Comparison of ENCODE assay signal across 10 mouse cellular contexts in genomic region chr4:117040791-117041190, GRCm38 (mm10). TPM values are rescaled to one million over a fixed set of nuclear protein-coding genes. Genes with fewer than 3 reads are reported as not detected.
DNase-seq lines count a peak whose midpoint lies in the region; ATAC-seq and TF ChIP-seq lines count a peak whose summit lies in the region.
"Had no signal": no experiment of that assay in that cellular context is flagged by ENCODE, and none has a peak within 500 bp of the region (broad histone marks: within the 10 kb centered on the region; RNA-seq: fewer than 3 reads in every experiment).

No protein-coding gene starts in this region.

- no peaks in the 10 kb centered on the region for H3K36me3 ChIP-seq in heart, embryonic 11.5 days (ENCODE audit: control insufficient read depth, insufficient read depth, low read length)
- 0 out of 2 replicates have a peak, but pooled peaks cover under 1% of the 10 kb centered on the region for H3K36me3 ChIP-seq in lung, embryonic 14.5 days (ENCODE audit: insufficient read depth)
- H3K36me3 ChIP-seq in limb, embryonic 13.5 days = peaks cover 1% of the 10 kb centered on the region; the same call in 1 of the 2 replicates
- no peaks in the 10 kb centered on the region for H3K36me3 ChIP-seq in stomach, embryonic 16.5 days (ENCODE audit: control insufficient read depth, insufficient read depth, low read length)

- H3K9me3 ChIP-seq in heart, embryonic 11.5 days (replicated peaks; ENCODE audit: control insufficient read depth, low read length) = no peaks in the 10 kb centered on the region
- no peaks in the 10 kb centered on the region for H3K9me3 ChIP-seq in lung, embryonic 14.5 days (ENCODE audit: low read depth, low read length)
- no peaks in the 10 kb centered on the region for H3K9me3 ChIP-seq in limb, embryonic 13.5 days
- no peaks in the 10 kb centered on the region for H3K9me3 ChIP-seq in stomach, embryonic 16.5 days (replicated peaks; ENCODE audit: control insufficient read depth, low read length)

- no peak overlapping the region for H3K4me2 ChIP-seq in heart, embryonic 11.5 days
- peak overlapping the region; percentile 10; the same call in 1 of the 2 replicates for H3K4me2 ChIP-seq in lung, embryonic 14.5 days
- no peak overlapping the region for H3K4me2 ChIP-seq in limb, embryonic 13.5 days (replicated peaks)
- no peak overlapping the region for H3K4me2 ChIP-seq in stomach, embryonic 16.5 days (ENCODE audit: low read depth, low read length)

- DNase-seq in heart, adult 11 months = peak; percentile 68
- DNase-seq in lung, embryonic 14.5 days = no peak
- DNase-seq in lung, postnatal 25 days (ENCODE audit: low spot score) = no peak
- DNase-seq in adipocyte (ENCODE audit: low spot score) = no peak
- no peak for DNase-seq in gastrocnemius, postnatal 4 days (ENCODE audit: low spot score in 2 of 2)

- no peak for ATAC-seq in heart, embryonic 11.5 days (replicated peaks; ENCODE audit: insufficient number of reproducible peaks, low FRiP score, low TSS enrichment)
- ATAC-seq in lung, embryonic 14.5 days (ENCODE audit: insufficient read depth) = peak; percentile 15; the same call in 1 of the 2 replicates
- ATAC-seq in limb, embryonic 13.5 days (ENCODE audit: low FRiP score, low read depth) = no peak
- ATAC-seq in stomach, embryonic 16.5 days (ENCODE audit: insufficient read depth, low FRiP score) = no peak
- ATAC-seq: Patski had no signal

- 67% methylated on average over 1 of the region's 1 CpGs for WGBS in heart, embryonic 11.5 days (ENCODE audit: insufficient replicate concordance)
- WGBS in lung, embryonic 14.5 days = 43% methylated on average over 1 of the region's 1 CpGs
- WGBS in limb, embryonic 13.5 days = 45% methylated on average over 1 of the region's 1 CpGs
- WGBS in stomach, embryonic 16.5 days = 58% methylated on average over 1 of the region's 1 CpGs

- no peak overlapping the region for H3K27ac ChIP-seq in heart, embryonic 11.5 days (ENCODE audit: low read depth, low read length)
- peak overlapping the region; percentile 47; the same call in 1 of the 2 replicates for H3K27ac ChIP-seq in lung, embryonic 14.5 days (ENCODE audit: low read depth)
- H3K27ac ChIP-seq in limb, embryonic 13.5 days = peak overlapping the region; percentile 40
- H3K27ac ChIP-seq in stomach, embryonic 16.5 days (ENCODE audit: low read length) = peak overlapping the region; percentile 39

- no peak for TF ChIP-seq CTCF in lung, embryonic 14.5 days (IDR thresholded peaks at IDR 0.05; ENCODE audit: low read depth)

- no peak overlapping the region; the same call in 1 of the 2 replicates for H3K9ac ChIP-seq in heart, embryonic 11.5 days (ENCODE audit: low read depth, low read length)
- H3K9ac ChIP-seq in lung, embryonic 14.5 days = no peak overlapping the region
- no peak overlapping the region for H3K9ac ChIP-seq in limb, embryonic 13.5 days
- no peak overlapping the region for H3K9ac ChIP-seq in stomach, embryonic 16.5 days (ENCODE audit: low read length)

- H3K4me3 ChIP-seq in heart, embryonic 11.5 days (ENCODE audit: low read depth, low read length) = no peak overlapping the region
- H3K4me3 ChIP-seq in lung, embryonic 14.5 days (ENCODE audit: low read depth, low read length) = no peak overlapping the region
- no peak overlapping the region for H3K4me3 ChIP-seq in limb, embryonic 13.5 days
- no peak overlapping the region for H3K4me3 ChIP-seq in stomach, embryonic 16.5 days (replicated peaks; ENCODE audit: low read length)

- no peaks in the 10 kb centered on the region for H3K4me1 ChIP-seq in heart, embryonic 11.5 days (ENCODE audit: control insufficient read depth, insufficient read depth, low read length)
- H3K4me1 ChIP-seq in lung, embryonic 14.5 days (ENCODE audit: insufficient read depth) = peaks cover 15% of the 10 kb centered on the region
- H3K4me1 ChIP-seq in limb, embryonic 13.5 days = peaks cover 23% of the 10 kb centered on the region
- H3K4me1 ChIP-seq in stomach, embryonic 16.5 days (ENCODE audit: control insufficient read depth, insufficient read depth, low read length) = peaks cover 21% of the 10 kb centered on the region

- no peaks in the 10 kb centered on the region for H3K27me3 ChIP-seq in heart, embryonic 11.5 days (ENCODE audit: control insufficient read depth, insufficient read depth, low read length)
- no peaks in the 10 kb centered on the region for H3K27me3 ChIP-seq in lung, embryonic 14.5 days (ENCODE audit: insufficient read depth, low read length)
- no peaks in the 10 kb centered on the region for H3K27me3 ChIP-seq in limb, embryonic 13.5 days
- H3K27me3 ChIP-seq in stomach, embryonic 16.5 days (ENCODE audit: control insufficient read depth, insufficient read depth, low read length) = no peaks in the 10 kb centered on the region
- H3K27me3 ChIP-seq: Patski had no signal

RNA-seq across cellular contexts. Expression of gene Eif2b3, which starts 21.6 kb away (rescaled TPM):
- polyA plus RNA-seq in heart, embryonic 11.5 days (2014; fragmentation: Nextera tagmentation; extraction: Ambion mirVana) = 34.1 and 36.9 TPM in 2 replicates
- 43.5 and 45.2 TPM in 2 replicates for polyA plus RNA-seq in lung, embryonic 14.5 days (2014; fragmentation: Nextera tagmentation; extraction: Ambion mirVana)
- 47.0 and 49.9 TPM in 2 replicates for polyA plus RNA-seq in limb, embryonic 13.5 days (2015; fragmentation: Nextera tagmentation; extraction: Ambion mirVana)
- polyA plus RNA-seq in stomach, embryonic 16.5 days (2015; fragmentation: Nextera tagmentation; extraction: Ambion mirVana) = 35.6 and 36.3 TPM in 2 replicates
- total RNA-seq in gastrocnemius, postnatal 4 days (2021) = 10 to 100 TPM; 25.1 to 28.3 TPM

RNA-seq across cellular contexts. Expression of gene Hectd3, which starts 45.7 kb away (rescaled TPM):
- 4.3 and 6.4 TPM in 2 replicates for polyA plus RNA-seq in heart, embryonic 11.5 days (2014; fragmentation: Nextera tagmentation; extraction: Ambion mirVana)
- polyA plus RNA-seq in lung, embryonic 14.5 days (2014; fragmentation: Nextera tagmentation; extraction: Ambion mirVana) = 7.9 and 9.1 TPM in 2 replicates
- 10.2 and 10.3 TPM in 2 replicates for polyA plus RNA-seq in limb, embryonic 13.5 days (2015; fragmentation: Nextera tagmentation; extraction: Ambion mirVana)
- 6.9 and 8.3 TPM in 2 replicates for polyA plus RNA-seq in stomach, embryonic 16.5 days (2015; fragmentation: Nextera tagmentation; extraction: Ambion mirVana)
- 10 to 100 TPM; 22.8 to 23.2 TPM for total RNA-seq in gastrocnemius, postnatal 4 days (2021)

RNA-seq across cellular contexts. Expression of gene Urod, which starts 46.6 kb away (rescaled TPM):
- polyA plus RNA-seq in heart, embryonic 11.5 days (2014; fragmentation: Nextera tagmentation; extraction: Ambion mirVana) = 123 and 140 TPM in 2 replicates
- 87.2 and 95.9 TPM in 2 replicates for polyA plus RNA-seq in lung, embryonic 14.5 days (2014; fragmentation: Nextera tagmentation; extraction: Ambion mirVana)
- polyA plus RNA-seq in limb, embryonic 13.5 days (2015; fragmentation: Nextera tagmentation; extraction: Ambion mirVana) = 99.5 and 111 TPM in 2 replicates
- 77.5 and 84.2 TPM in 2 replicates for polyA plus RNA-seq in stomach, embryonic 16.5 days (2015; fragmentation: Nextera tagmentation; extraction: Ambion mirVana)
- 10 to 100 TPM; 63.3 to 64.2 TPM for total RNA-seq in gastrocnemius, postnatal 4 days (2021)

RNA-seq across cellular contexts. Expression of gene Ptch2, which starts 55.1 kb away (rescaled TPM):
- 2.2 and 2.4 TPM in 2 replicates for polyA plus RNA-seq in heart, embryonic 11.5 days (2014; fragmentation: Nextera tagmentation; extraction: Ambion mirVana)
- polyA plus RNA-seq in lung, embryonic 14.5 days (2014; fragmentation: Nextera tagmentation; extraction: Ambion mirVana) = 12.2 and 14.1 TPM in 2 replicates
- 7.9 and 9.4 TPM in 2 replicates for polyA plus RNA-seq in limb, embryonic 13.5 days (2015; fragmentation: Nextera tagmentation; extraction: Ambion mirVana)
- 7.0 and 7.3 TPM in 2 replicates for polyA plus RNA-seq in stomach, embryonic 16.5 days (2015; fragmentation: Nextera tagmentation; extraction: Ambion mirVana)
- total RNA-seq in gastrocnemius, postnatal 4 days (2021) = 10 to 100 TPM; 10.4 to 12.8 TPM
- total RNA-seq: megakaryocyte-erythroid progenitor cell, adult 5-6 weeks had no signal
